Mouse (Mus musculus) layer of hippocampus, adult 8-10 months (tissue): ENCODE data around the gene Alg2. TPM values are rescaled to one million over a fixed set of nuclear protein-coding genes. Genes with fewer than 3 reads are reported as not detected.
A peak's percentile ranks its signal among the peaks of the same experiment; 100 is the strongest.

Experiments used
- DNase-seq, 2 experiments: peaks; one replicate each; pipeline ENCODE4 v3.0.0; 2022; ENCODE audit warnings: low spot score in 2 of 2
- total RNA-seq, 4 experiments: library from RNA; stranded (reverse); gene quantifications; 2 replicates each; pipeline ENCODE4 v1.2.4; 2022

The Alg2 gene
- 100 to 1,000 TPM; 124 to 141 (median 133) TPM for total RNA-seq

DNA sequence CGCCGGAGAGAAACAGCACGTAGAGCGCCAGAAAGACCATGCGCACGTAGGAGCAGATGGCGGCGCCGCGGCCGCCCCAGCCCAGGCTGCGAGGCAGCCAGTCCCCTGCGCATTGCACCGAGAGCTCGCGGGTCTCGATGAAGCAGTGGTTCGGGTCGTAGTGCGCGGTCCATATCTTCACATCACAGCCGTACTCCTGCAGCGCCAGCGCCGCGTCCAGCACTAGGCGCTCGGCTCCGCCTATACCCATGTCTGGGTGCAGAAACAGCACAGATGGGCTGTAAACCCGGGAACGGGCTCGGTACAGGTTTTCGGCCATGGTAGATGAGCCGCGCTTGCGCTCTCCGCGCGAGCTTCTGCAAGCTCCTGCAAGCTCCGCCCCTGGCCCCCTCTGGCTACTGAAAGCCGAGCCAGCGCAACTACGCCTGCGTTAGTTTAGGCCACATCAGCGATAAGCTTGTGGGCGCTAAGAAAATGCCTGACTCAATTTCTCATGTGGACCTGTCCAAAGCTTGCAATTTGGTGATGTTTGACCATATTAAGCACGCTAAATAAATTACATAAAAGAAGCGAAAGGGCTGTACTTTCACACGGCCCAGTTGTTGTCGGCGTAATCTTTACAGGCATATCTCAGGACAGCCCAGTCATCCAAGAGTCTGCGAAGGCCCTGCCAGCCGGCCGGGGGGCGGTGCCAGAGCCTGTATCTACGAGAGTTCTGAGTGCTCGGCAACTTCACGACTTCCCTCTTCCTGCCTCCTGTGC lies at the start of gene Alg2, which contains the start of gene Sec61b:
Alg2 (minus strand) TSS at position 366 of the 762 bp plus-strand sequence.
Sec61b (plus strand) TSS at position 691 of the 762 bp plus-strand sequence.
- DNase-seq = peak; percentile 95 to 97

GRCm38 (mm10) chr4:47521884-47522605 lies 47.9 kb upstream of the Alg2 start:
- peak in 1 of 2 experiments; percentile 39 for DNase-seq

- DNase-seq = no peak
Measured at GRCm38 (mm10) chr4:47520076-47520475, 45.9 kb upstream of the Alg2 start.

DNA sequence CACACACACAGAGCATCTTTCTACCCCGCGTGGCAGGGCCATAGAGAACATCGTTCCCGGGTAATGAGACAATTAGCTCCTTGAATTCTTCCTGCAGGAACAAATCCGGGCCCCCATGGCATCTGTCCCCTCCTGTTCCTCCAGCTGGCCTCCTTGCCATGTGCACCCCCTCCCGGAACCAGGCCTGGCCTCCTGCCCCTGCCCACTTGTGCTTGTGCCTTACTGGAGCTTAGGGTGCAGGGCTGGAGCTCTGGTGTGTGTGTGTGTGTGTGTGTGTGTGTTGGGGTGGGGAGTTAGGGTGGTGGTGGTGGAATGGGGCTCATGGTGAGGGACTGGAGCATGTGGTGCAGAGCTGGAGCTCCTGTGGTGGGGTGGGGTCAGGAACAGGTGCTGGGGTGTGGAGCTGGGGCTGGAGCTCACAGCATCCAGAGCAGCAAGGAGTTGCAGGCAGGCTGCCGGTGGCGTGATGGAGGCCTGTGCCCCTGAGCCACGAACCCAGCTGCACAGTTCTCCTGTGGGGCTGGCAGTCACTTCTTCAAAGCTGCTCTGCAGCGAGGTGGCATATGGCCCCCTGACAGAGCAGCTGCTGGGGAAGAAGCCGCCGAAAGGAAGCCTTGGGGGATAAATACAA lies 44.5 kb upstream of the Alg2 start:
- DNase-seq = peak; percentile 57 to 59

DNA sequence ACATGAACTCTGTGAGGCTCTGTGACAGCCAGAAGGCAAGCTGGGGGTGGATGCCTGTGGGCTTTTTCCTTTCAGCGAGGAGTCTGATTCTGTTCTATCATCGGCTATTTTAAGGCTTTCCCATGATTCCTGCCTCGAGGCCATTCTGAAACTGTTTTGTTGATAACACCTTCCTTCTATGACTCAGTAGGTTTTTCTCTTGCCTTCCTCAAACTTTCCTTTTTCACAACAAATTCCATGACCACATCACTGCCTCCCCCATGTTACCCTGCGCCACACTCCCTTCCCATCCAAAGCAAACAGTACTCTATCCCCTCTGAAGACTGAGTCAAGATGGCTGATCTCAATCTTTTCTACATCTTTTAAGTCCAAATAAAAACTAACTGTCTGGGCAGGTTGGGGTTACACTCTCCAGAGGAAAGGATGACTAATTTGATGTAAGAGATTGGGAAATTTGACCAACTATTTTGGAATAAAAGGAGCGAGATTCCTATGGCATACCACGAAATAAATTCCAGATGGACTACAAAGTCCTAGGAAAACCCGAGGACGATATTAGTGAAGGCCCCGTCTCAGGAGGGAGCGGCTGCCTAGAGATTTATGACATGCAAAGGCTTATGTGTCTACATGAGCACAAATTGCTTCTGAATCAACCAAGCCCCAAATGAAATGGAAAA lies 30.8 kb upstream of the Alg2 start:
- DNase-seq = no peak

GRCm38 (mm10) chr4:47503045-47503444 lies 28.9 kb upstream of the Alg2 start:
- DNase-seq = no peak

DNA sequence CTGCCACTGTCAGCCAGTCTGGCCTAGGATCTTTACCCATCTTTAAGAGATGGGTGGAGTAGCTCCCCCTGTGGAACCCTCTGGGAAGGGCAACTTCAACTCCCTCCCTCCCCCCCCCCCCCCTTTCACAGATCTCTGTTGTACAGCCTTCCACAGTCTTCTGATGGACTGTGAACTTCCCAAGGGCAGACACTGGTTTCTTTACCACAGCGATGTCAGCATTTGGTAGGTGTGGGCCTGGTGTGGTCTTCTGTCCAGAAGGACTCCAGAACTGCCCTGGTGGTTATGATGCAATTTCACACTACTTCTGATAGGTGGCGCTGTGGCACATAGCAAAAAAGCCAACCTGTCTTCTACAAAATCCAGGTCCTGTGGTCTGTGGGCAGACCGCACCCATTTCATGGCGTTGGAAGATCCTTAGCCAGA lies 28.4 kb upstream of the Alg2 start:
- DNase-seq = peak; percentile 17 to 41

DNA sequence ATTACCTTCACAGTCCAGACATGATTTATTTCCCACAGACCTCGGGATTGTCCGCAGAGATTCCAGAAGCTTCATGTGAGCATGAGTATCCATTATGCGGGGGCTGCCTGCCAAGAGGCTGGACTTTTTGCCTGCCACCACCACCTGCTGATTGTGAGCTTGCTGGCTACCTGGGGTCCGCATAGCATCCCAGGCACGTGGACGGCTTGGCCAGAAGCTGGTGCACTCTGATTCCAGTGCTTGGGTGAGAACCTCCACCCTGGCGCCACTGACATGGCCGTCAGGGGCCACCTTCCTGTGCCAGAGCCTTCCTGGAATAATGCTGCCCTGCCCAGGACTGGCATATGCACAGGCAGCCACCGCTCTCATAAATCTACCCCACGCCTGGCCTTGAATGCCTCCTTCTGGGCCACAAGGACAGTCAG lies 25.0 kb upstream of the Alg2 start:
- no peak for DNase-seq

DNA sequence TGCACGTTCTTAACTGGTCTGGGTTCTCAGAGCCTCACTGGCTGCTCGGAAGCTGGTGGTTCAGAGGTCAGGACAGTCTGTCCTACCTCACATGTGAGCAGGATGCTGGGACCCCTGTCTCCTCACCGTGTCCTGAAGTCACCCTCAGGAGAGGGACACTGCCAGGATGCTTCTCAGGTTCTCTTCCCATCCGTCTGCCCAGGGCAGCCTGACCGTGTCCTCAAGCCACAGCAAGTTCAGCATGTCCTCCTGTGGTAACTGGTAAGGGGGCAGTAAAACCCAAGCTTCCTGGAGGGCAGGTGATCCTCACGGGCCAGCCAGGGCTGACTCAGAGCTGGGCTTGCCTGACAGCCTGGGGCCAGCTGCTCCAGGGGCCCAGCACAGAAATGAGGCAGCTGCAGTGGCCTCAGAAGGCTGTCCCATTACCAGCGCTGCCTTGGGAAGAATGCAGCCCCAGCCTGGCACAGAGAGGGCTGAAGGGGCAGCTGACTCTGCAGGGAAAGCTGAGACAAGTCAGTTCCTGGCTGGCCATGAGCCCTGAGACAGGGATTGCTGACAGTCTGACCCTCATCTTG lies 23.8 kb upstream of the Alg2 start:
- no peak for DNase-seq

DNA sequence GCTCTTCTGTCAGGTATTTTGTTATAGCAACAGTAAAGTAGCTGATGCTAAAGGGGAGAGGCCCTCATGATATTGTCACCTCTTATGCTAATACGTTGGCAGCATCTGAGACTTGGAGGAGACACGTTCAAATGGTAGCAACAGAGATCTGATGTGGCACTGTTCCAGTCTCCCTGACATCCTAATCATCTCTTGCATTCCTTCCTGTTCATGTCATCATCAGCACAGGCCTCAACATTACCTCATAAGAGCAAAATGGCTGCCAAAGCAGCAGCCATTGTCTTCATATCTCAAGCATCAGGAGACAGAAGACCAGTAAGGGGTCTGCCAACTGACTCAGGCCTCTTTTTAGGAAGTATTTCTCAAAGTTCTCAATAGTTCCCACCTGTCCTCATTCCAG lies 20.6 kb upstream of the Alg2 start:
- no peak for DNase-seq

- DNase-seq = no peak
Measured at GRCm38 (mm10) chr4:47494137-47494536, 20.0 kb upstream of the Alg2 start.

DNA sequence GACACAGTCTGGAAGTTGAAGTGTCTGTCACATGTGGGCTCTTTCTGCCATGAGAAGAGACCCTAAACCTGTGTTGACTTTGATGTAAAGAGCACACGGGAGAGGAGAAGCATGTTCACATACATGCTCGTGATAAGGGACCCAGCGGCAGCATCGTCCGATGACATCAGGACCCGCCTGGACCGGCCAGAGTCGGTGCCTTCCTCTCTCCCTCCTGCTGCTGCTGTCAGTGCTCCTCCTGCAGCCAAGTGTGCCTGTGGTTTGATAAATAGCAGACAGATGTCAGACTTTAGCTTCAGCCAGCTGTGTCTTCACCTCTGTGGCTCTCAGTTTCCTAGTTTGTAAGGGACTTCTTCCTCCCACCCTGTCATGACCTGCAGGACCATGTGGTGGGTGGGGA lies 19.3 kb upstream of the Alg2 start:
- no peak for DNase-seq

GRCm38 (mm10) chr4:47492311-47493086 lies 18.4 kb upstream of the Alg2 start:
- no peak for DNase-seq

- DNase-seq = no peak
Measured at GRCm38 (mm10) chr4:47491243-47491642, 17.1 kb upstream of the Alg2 start.

DNA sequence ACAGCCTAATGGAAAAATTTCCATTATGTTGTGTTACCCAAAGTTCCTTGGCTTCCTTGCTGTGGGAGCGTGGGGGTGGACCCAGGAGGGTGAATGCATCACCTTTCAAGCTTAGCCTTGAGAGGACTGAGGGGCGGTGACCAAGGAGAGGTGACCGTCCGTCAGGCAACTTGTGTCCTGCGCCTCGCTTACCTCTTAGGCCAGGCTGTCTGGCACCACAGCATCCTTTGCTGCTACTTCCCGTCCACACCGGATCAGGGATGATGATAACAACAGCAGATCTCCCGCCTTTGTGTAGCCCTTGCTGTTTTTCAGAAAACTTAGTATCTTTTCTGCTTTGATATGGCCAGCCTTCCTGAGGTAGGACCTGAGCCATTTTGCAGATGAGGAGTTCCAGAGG lies 6.4 kb upstream of the Alg2 start:
- no peak for DNase-seq

DNA sequence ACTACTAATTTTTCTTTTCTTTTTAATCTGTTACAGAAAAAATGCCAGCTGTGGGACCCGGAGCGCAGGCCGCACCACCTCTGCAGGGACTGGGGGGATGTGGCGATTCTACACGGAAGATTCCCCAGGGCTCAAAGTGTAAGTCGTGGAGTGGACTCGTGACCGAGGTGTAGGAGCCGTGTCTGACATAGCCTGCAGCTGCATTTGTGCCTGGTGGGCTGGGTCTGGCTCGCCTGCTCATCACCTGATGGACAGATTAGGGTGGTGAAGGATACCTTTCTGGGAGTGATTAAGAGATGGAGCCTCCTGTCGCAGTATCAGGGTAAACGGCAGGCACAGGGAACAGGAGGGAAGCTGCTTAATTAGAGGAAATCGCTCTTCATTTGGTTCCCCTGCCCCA lies 6.0 kb upstream of the Alg2 start:
- no peak for DNase-seq

DNA sequence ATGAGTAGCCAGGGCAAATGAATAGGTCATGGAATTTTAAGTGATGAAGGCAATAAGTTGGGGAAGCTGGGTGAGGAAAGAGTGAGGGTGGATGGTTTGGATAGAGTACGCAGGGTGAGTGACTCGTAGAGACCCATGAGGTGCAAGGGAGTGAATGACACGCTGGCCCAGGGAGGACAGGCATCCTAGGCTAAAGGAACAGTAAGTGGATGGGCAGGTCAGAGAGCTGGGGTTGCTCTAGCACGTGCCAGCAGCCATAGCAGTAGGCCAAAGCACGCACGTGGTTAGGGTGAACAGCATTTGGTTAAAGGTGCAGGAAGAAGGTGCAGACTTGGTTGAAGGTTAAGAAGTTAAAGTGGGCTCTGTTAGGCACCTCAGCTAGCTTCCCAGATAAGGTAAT lies 3.4 kb upstream of the Alg2 start:
- DNase-seq = no peak

DNA sequence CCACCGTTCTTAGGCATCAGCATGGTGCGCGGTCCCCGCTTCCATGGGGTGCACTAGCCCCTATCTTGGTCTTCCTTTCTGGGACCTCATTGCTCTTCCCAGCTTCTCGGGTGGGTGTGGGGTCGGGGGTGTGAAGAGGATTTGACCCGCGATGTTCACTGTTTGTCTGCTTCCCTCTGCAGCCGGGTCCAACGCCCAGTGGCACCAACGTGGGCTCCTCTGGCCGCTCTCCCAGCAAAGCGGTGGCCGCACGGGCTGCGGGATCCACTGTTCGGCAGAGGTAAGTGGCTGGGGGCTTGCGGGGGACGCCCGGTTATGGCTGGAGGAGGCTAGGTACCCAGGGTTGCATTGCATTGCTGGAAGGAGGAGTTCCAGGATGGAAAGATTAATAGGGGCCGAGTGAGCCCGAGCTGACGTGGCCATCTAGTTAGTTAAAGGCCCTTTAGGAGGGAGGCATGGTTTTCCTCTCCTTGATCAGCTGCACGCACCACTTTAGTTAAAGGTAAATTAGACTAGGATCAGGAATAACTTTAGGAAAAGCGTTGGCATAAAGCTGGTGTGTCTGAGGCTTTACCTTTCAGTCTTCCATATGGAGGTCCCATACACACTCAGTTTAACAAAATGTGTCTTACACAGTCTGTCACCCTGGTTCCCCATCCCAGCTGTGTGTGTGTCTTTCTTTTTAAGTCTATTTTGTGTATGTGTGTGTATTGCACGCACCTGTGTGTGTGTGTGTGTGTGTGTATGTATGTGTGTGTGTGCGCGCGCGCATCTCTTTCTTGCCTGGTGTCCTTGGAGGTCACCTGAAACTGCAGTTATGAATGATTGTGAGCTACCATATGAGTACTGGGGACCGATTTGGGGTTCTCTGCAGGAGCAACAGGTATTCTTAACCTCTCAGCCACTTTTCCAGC lies 854 bp upstream of the Alg2 start:
- no peak for DNase-seq

DNA sequence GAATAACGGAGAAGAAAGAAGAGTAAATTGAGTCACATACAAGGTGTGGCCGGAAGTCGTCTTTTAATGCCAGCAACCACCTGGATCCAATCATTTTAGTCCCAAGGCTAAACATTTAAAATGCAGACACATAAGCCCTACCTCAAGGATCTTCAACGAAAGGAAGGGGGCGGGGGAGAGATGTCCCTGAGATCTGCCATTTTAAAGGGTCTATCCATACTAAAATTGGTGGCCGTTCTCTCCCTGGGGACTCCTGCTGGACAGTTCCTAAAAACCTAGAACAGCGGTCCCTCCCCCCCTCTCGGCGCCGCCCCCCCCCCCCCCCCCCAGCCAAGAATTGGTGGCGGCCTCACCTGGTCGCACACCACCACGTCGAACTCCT lies 556 bp downstream of the Alg2 start:
- DNase-seq = no peak

- no peak for DNase-seq
Measured at GRCm38 (mm10) chr4:47467196-47467595, 6.9 kb downstream of the Alg2 start.
